Mouse (Mus musculus): ENCODE results near the gene Cep57l1. TPM values are rescaled to one million over a fixed set of nuclear protein-coding genes. Genes with fewer than 3 reads are reported as not detected.

Cep57l1 gene
- 17.2 TPM for polyA plus RNA-seq (2017; shearing (Covaris generic))

DNA sequence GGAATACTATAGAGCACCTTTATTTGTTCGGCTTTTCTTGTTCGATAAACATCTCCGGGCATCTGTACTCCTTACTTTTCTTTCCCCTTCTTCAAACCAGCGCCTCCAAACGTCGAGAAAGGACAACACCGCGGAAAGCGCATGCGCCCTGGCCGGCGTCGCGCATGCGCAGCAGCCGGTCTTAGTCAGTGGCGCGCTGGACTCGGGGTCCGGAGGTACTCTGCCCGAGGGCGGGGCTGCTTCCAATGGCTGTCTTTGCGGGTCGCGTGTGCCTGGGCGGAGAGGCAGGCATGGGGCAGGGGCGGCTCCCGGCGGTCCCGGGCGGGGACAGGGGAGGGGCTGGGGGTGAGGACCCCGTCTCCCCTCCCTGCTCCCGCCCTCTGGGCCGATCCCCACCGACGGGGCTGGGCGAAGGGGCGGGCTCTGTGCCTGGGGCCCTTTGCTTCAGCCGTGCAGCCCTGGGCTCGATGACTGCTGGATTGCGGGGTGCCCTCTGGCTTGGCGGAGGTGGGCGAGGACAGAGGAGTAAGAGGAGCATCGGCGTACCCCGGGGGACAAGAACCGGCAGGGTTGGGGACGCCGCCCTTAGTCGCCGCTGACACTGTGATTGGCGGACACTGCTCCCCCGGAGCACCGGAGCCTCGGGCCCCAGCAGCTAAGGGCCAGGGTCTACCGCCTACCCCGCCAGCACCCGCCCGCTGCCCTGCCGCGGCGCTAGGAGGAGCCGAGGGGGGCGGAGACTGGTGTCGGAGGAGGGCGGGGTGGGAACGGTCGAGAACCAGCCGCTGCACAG lies at the start of gene Cep57l1, which contains the start of gene Sesn1:
Gene Cep57l1 (minus strand): TSS at position 101 of the 793 bp plus-strand sequence.
Gene Sesn1 (plus strand): TSS at position 165 of the 793 bp plus-strand sequence.

DNA sequence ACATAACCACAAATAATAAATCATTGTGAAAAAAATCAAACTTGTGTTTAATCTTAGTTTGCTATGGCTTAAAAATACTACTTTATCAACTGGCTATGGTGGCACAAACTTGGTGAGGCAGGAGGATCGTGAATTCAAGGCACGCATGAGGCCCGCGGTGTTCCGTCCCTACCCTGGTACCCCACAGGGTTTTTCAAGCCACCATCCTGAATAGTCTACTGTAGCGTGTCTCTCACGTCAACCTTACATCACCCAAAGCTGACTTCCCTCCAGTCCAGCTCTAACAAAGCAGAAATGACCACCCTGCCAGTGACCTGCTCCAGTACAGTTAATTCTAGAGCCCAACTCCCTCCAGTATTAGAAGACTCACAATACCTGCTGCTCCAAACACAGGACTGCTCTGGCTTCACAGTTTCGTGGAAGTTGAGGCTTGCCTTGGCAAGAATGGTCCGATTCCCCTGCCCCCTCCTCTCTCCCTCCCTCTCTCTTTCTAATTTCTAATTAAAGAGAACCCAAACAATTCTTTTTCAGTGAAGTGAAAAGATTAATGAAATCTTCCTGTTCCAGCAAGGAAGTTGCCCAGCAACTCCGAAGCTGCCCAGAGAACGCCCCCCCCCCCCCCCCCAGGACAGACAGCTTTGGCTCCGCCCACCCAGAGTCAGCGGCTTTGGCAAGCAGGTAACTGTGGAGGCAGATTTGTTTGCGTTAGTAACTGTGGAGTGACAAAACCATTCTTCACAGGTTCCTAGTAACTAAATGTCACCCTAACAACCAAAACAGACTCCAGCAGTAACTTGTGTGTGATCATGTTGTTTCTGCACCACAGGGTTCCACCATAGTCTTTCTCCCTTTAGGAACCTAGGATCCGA lies 93.4 kb downstream of the Cep57l1 start, which contains the start of gene Ccdc162:
Gene Ccdc162 (minus strand): TSS at position 606 of the 869 bp plus-strand sequence.

Other genes with a start within 250 kb of the Cep57l1 start
- gene Ccdc162, start 93.2 kb downstream of the Cep57l1 start, polyA plus RNA-seq (2017; shearing (Covaris generic)): 0.66 TPM
- 207 TPM for gene Sesn1, start 64 bp upstream of the Cep57l1 start, polyA plus RNA-seq (2017; shearing (Covaris generic))
- 0.60 TPM for gene Armc2, start 208.6 kb upstream of the Cep57l1 start, polyA plus RNA-seq (2017; shearing (Covaris generic))

Data from inflammation-experienced regulatory T-cells, adult 16 weeks (primary cell).